Mouse (Mus musculus): ENCODE measurements around the gene Zranb3.

- TF ChIP-seq POLR2A (IDR thresholded peaks at IDR 0.05; ENCODE audit: borderline replicate concordance, extremely low read depth, low read depth, low read length), result no peak
- no peak for TF ChIP-seq CTCF (IDR thresholded peaks at IDR 0.05; ENCODE audit: insufficient read depth, low read length)
Observed at GRCm38 (mm10) chr1:128060655-128061344, 42.0 kb downstream of the Zranb3 start.
